Mouse (Mus musculus) megakaryocyte, embryonic 14.5 days (primary cell): ENCODE measurements at regions not wholly inside any gene's neighbourhood (a gene's known extent, or its start where the extent isn't known, plus 50 kb on each side); places are given as distances from the start of the nearest gene placed in this dataset.
A peak's percentile ranks its signal among the peaks of the same experiment; 100 is the strongest.

Source experiments
- H3K27me3 ChIP-seq: replicated peaks from 2 replicates; pipeline ENCODE3; 2012; ENCODE audit warnings: inconsistent platforms
- H3K36me3 ChIP-seq: replicated peaks from 2 replicates; pipeline ENCODE3; 2012; ENCODE audit warnings: low read length, inconsistent platforms, mixed read lengths
- H3K4me1 ChIP-seq: 2 replicates; pipeline ENCODE4 v1.6.1; 2012; ENCODE audit warnings: inconsistent platforms
- H3K4me3 ChIP-seq: replicated peaks from 2 replicates; pipeline ENCODE3; 2012; ENCODE audit warnings: moderate library complexity, mild to moderate bottlenecking, inconsistent platforms
- H3K9me3 ChIP-seq: 2 replicates; pipeline ENCODE4 v1.6.1; 2012; ENCODE audit warnings: inconsistent platforms
- FLI1 ChIP-seq: IDR thresholded peaks from 2 replicates; pipeline ENCODE4 v1.6.1; 2012; ENCODE audit warnings: low read length, inconsistent platforms, mixed read lengths
- GATA1 ChIP-seq: IDR thresholded peaks from 3 replicates; pipeline ENCODE4 v1.6.1; 2012; ENCODE audit warnings: mixed read lengths, low read length, inconsistent platforms, borderline replicate concordance

- H3K4me3 ChIP-seq, result peak overlapping the region; percentile 59
- H3K36me3 ChIP-seq, result no peaks in the 10 kb centered on the region
- peaks cover 9% of the 10 kb centered on the region; the same call in 1 of the 2 replicates for H3K4me1 ChIP-seq
- TF ChIP-seq FLI1 (no peak), GATA1 (no peak)
- no peaks in the 10 kb centered on the region for H3K9me3 ChIP-seq
- H3K27me3 ChIP-seq, result peaks cover 11% of the 10 kb centered on the region
These were observed 296.7 kb downstream of the 1500009L16Rik start for GRCm38 (mm10) chr10:84019381-84019780.

GRCm38 (mm10) chr10:84020023-84020620, 297.5 kb downstream of the 1500009L16Rik start:
- TF ChIP-seq GATA1 (no peak), FLI1 (no peak)
- Histone ChIP-seq H3K36me3 (no peaks in the 10 kb centered on the region), H3K27me3 (peaks cover 11% of the 10 kb centered on the region), H3K9me3 (no peaks in the 10 kb centered on the region), H3K4me3 (no peak overlapping the region), H3K4me1 (peaks cover 9% of the 10 kb centered on the region; the same call in 1 of the 2 replicates)

GRCm38 (mm10) chr10:84021167-84022120, 298.8 kb downstream of the 1500009L16Rik start:
- Histone ChIP-seq H3K4me1 (peaks cover 9% of the 10 kb centered on the region; the same call in 1 of the 2 replicates), H3K4me3 (no peak overlapping the region), H3K9me3 (no peaks in the 10 kb centered on the region), H3K36me3 (no peaks in the 10 kb centered on the region), H3K27me3 (peaks cover 11% of the 10 kb centered on the region)
- TF ChIP-seq FLI1 (no peak), GATA1 (no peak)

GRCm38 (mm10) chr10:84024294-84024693, 301.6 kb downstream of the 1500009L16Rik start:
- Histone ChIP-seq H3K4me1 (peaks cover 9% of the 10 kb centered on the region; the same call in 1 of the 2 replicates), H3K9me3 (peaks cover 8% of the 10 kb centered on the region), H3K4me3 (no peak overlapping the region), H3K27me3 (peaks cover 7% of the 10 kb centered on the region), H3K36me3 (no peaks in the 10 kb centered on the region)
- no peak for TF ChIP-seq GATA1
- TF ChIP-seq FLI1, result no peak

- H3K27me3 ChIP-seq, result peaks cover 7% of the 10 kb centered on the region
- H3K4me1 ChIP-seq, result peaks cover 3% of the 10 kb centered on the region; the same call in 1 of the 2 replicates
- no peak for TF ChIP-seq FLI1
- no peak for TF ChIP-seq GATA1
- no peak overlapping the region for H3K4me3 ChIP-seq
- H3K9me3 ChIP-seq, result peaks cover 12% of the 10 kb centered on the region
- H3K36me3 ChIP-seq, result no peaks in the 10 kb centered on the region
These were observed 302.2 kb downstream of the 1500009L16Rik start for GRCm38 (mm10) chr10:84024901-84025300.

- no peak for TF ChIP-seq FLI1
- Histone ChIP-seq H3K4me1 (no peaks in the 10 kb centered on the region), H3K9me3 (peaks cover 25% of the 10 kb centered on the region), H3K27me3 (peaks cover under 1% of the 10 kb centered on the region), H3K4me3 (no peak overlapping the region), H3K36me3 (no peaks in the 10 kb centered on the region)
These were observed 304.1 kb downstream of the 1500009L16Rik start for GRCm38 (mm10) chr10:84026798-84027197.

- TF ChIP-seq FLI1 (no peak), GATA1 (no peak)
- peaks cover 25% of the 10 kb centered on the region for H3K9me3 ChIP-seq
- no peak overlapping the region for H3K4me3 ChIP-seq
- no peaks in the 10 kb centered on the region for H3K4me1 ChIP-seq
- H3K36me3 ChIP-seq, result no peaks in the 10 kb centered on the region
- no peaks in the 10 kb centered on the region for H3K27me3 ChIP-seq
These were observed 313.6 kb downstream of the 1500009L16Rik start for GRCm38 (mm10) chr10:84036131-84036877.

- peaks cover 3% of the 10 kb centered on the region for H3K27me3 ChIP-seq
- no peak overlapping the region for H3K4me3 ChIP-seq
- no peaks in the 10 kb centered on the region for H3K4me1 ChIP-seq
- H3K9me3 ChIP-seq, result 0 out of 2 replicates have a peak, but pooled peaks cover 2% of the 10 kb centered on the region
- TF ChIP-seq FLI1 (no peak), GATA1 (no peak)
- no peaks in the 10 kb centered on the region for H3K36me3 ChIP-seq
These were observed 326.0 kb downstream of the 1500009L16Rik start for GRCm38 (mm10) chr10:84048706-84049105.

- peaks cover 15% of the 10 kb centered on the region for H3K4me1 ChIP-seq
- no peak overlapping the region for H3K4me3 ChIP-seq
- peaks cover 3% of the 10 kb centered on the region for H3K27me3 ChIP-seq
- H3K36me3 ChIP-seq, result no peaks in the 10 kb centered on the region
- H3K9me3 ChIP-seq, result 0 out of 2 replicates have a peak, but pooled peaks cover 2% of the 10 kb centered on the region
- TF ChIP-seq GATA1 (no peak), FLI1 (no peak)
These were observed 330.0 kb downstream of the 1500009L16Rik start for GRCm38 (mm10) chr10:84052696-84053095.
